Mouse (Mus musculus) central nervous system, embryonic 14 days (tissue): Measurements from ENCODE around the gene Fancl. TPM values are rescaled to one million over a fixed set of nuclear protein-coding genes. Genes with fewer than 3 reads are reported as not detected.

ENCODE experiments used
- polyA plus RNA-seq: library from polyadenylated mRNA; depleted of rRNA; stranded (reverse); fragments of >200 nt; gene quantifications from 2 replicates; pipeline ENCODE4 v1.2.3, GENCODE M21; 2012; rRNA removed

Fancl gene
- polyA plus RNA-seq, result 11.5 and 12.5 TPM in 2 replicates

DNA sequence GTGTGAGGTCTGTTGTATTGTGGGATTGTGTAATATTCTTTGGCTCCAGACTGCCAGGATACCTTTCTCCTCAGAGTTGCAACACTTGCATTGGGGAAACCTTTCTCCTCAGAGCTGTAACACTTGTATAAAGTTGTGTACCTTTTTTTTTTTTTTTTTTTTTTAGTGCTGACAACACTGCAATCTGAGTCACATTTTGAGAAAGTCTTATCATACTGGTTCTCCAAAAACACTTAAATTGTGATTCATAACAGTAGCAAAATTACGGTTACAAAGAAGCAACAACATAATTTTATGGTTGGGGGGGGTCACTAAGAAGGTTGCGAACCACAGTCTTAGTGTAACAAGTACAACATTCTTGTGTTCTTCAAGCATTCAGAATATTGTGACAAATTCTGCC is at the start of gene Fancl:
Gene Fancl (plus strand): TSS at position 165 of the 400 bp plus-strand sequence.

Other genes starting within 250 kb of the Fancl start
- 10.1 and 14.7 TPM in 2 replicates for gene 5730522E02Rik, start 175.4 kb upstream of the Fancl start, polyA plus RNA-seq
- gene Gm6899, start 207.1 kb downstream of the Fancl start, polyA plus RNA-seq, result not detected in 2 replicates
- 4.8 and 4.9 TPM in 2 replicates for gene Vrk2, start 207.9 kb downstream of the Fancl start, polyA plus RNA-seq